Mouse (Mus musculus) MEL (cell line): ENCODE results near the gene Comtd1. TPM values are rescaled to one million over a fixed set of nuclear protein-coding genes. Genes with fewer than 3 reads are reported as not detected.

Experiments used
- DNase-seq: peaks from one replicate; pipeline ENCODE4 v3.0.0; 2011; ENCODE audit warnings: low read depth, low spot score
- H3K27ac ChIP-seq: 2 replicates; pipeline ENCODE4 v1.5.1; 2012; ENCODE audit warnings: low read depth, mild to moderate bottlenecking, control low read depth, low read length, moderate library complexity; ENCODE audit not compliant: control insufficient read depth
- H3K27me3 ChIP-seq, 2 experiments: fragments of 150-350 bp in 1 of 2; sonication (generic) in 1 of 2; 2 replicates each; pipeline ENCODE4 v1.6.1; 2012; ENCODE audit warnings: low read length in 2 of 2, mild to moderate bottlenecking in 2 of 2, improper control_type of control experiment in 1 of 2, moderate library complexity in 1 of 2; ENCODE audit not compliant: insufficient read depth in 2 of 2, control insufficient read depth in 1 of 2
- H3K36me3 ChIP-seq, 2 experiments: 2 replicates each; pipeline ENCODE4 v1.6.1; 2012 to 2014; ENCODE audit warnings: low read length in 2 of 2, improper control_type of control experiment in 1 of 2, inconsistent platforms in 1 of 2, mild to moderate bottlenecking in 1 of 2; ENCODE audit not compliant: insufficient read depth in 2 of 2, control insufficient read depth in 1 of 2
- H3K4me1 ChIP-seq, 2 experiments: fragments of 150-350 bp in 1 of 2; sonication (generic) in 1 of 2; 2 replicates each; pipeline ENCODE4 v1.6.1; 2012; ENCODE audit warnings: low read length in 2 of 2, improper control_type of control experiment in 1 of 2, mild to moderate bottlenecking in 1 of 2; ENCODE audit not compliant: insufficient read depth in 2 of 2, control insufficient read depth in 1 of 2
- H3K4me3 ChIP-seq, 2 experiments: fragments of 150-350 bp in 1 of 2; sonication (generic) in 1 of 2; 2 replicates each; pipeline ENCODE4 v1.5.1; 2012; ENCODE audit warnings: low read depth in 2 of 2, low read length in 2 of 2, mild to moderate bottlenecking in 2 of 2, moderate library complexity in 2 of 2, control low read depth in 1 of 2, improper control_type of control experiment in 1 of 2; ENCODE audit not compliant: control insufficient read depth in 1 of 2, insufficient read depth in 1 of 2
- H3K79me2 ChIP-seq: 2 replicates; pipeline ENCODE4 v1.6.1; 2012; ENCODE audit warnings: mild to moderate bottlenecking, low read length, moderate library complexity; ENCODE audit not compliant: control insufficient read depth, poor library complexity, insufficient read depth
- H3K9ac ChIP-seq: 2 replicates; pipeline ENCODE4 v1.6.1; 2012; ENCODE audit warnings: low read depth, mild to moderate bottlenecking, control low read depth, low read length, moderate library complexity; ENCODE audit not compliant: control insufficient read depth, poor library complexity, severe bottlenecking
- H3K9me3 ChIP-seq: fragments of 150-350 bp; sonication (generic); replicated peaks from 2 replicates; pipeline ENCODE4 v1.6.1; 2012; ENCODE audit warnings: mild to moderate bottlenecking, low read length, improper control_type of control experiment, moderate library complexity; ENCODE audit not compliant: insufficient read depth
- CTCF ChIP-seq, 3 experiments: IDR thresholded peaks in 2 of 3; conservative IDR thresholded peaks in 1 of 3; 2 replicates each; pipeline ENCODE4 v1.5.1; 2011 to 2012; ENCODE audit warnings: low read length in 3 of 3, low read depth in 2 of 3, mild to moderate bottlenecking in 2 of 3, improper control_type of control experiment in 1 of 3, inconsistent platforms in 1 of 3, mixed read lengths in 1 of 3, moderate library complexity in 1 of 3; ENCODE audit not compliant: control insufficient read depth in 1 of 3, insufficient read depth in 1 of 3, poor library complexity in 1 of 3, severe bottlenecking in 1 of 3
- GABPA ChIP-seq: IDR thresholded peaks from 2 replicates; pipeline ENCODE4 v1.6.1; 2012; ENCODE audit warnings: low read depth, mild to moderate bottlenecking, inconsistent platforms, low read length, improper control_type of control experiment, moderate library complexity
- HCFC1 ChIP-seq: IDR thresholded peaks from 2 replicates; pipeline ENCODE4 v1.6.1; 2012; ENCODE audit warnings: low read depth, mild to moderate bottlenecking, inconsistent platforms, low read length, improper control_type of control experiment, moderate library complexity
- KAT2A ChIP-seq: conservative IDR thresholded peaks from 2 replicates; pipeline ENCODE4 v1.6.1; 2012; ENCODE audit warnings: low read depth, low read length, improper control_type of control experiment, inconsistent platforms
- MAX ChIP-seq: IDR thresholded peaks from 2 replicates; pipeline ENCODE4 v1.6.1; 2011; ENCODE audit warnings: low read length, improper control_type of control experiment
- MEF2A ChIP-seq: IDR thresholded peaks from 2 replicates; pipeline ENCODE4 v1.6.1; 2014; ENCODE audit warnings: low read depth, mild to moderate bottlenecking, inconsistent platforms, low read length, improper control_type of control experiment; ENCODE audit not compliant: poor library complexity, insufficient replicate concordance, severe bottlenecking; ENCODE audit errors: extremely low read depth
- MXI1 ChIP-seq: IDR thresholded peaks from 2 replicates; pipeline ENCODE4 v1.6.1; 2011; ENCODE audit warnings: mild to moderate bottlenecking, low read depth, low read length, improper control_type of control experiment
- MYC ChIP-seq: IDR thresholded peaks from 2 replicates; pipeline ENCODE4 v1.6.1; 2011; ENCODE audit warnings: low read depth, mild to moderate bottlenecking, low read length, improper control_type of control experiment, moderate library complexity
- POLR2A ChIP-seq, 2 experiments: IDR thresholded peaks; 2 replicates each; pipeline ENCODE4 v1.6.1; 2011 to 2012; ENCODE audit warnings: low read length in 2 of 2, mild to moderate bottlenecking in 2 of 2, control low read depth in 1 of 2, improper control_type of control experiment in 1 of 2, low read depth in 1 of 2, moderate library complexity in 1 of 2; ENCODE audit not compliant: control insufficient read depth in 1 of 2, insufficient read depth in 1 of 2, poor library complexity in 1 of 2
- POLR2AphosphoS2 ChIP-seq: IDR thresholded peaks from 2 replicates; pipeline ENCODE4 v1.6.1; 2011; ENCODE audit warnings: low read length, improper control_type of control experiment
- POLR2AphosphoS5 ChIP-seq: IDR thresholded peaks from 2 replicates; pipeline ENCODE4 v1.6.1; 2012; ENCODE audit warnings: low read depth, borderline replicate concordance, mild to moderate bottlenecking, inconsistent platforms, low read length, moderate library complexity, mixed read lengths
- SIN3A ChIP-seq: IDR thresholded peaks from 2 replicates; pipeline ENCODE4 v1.6.1; 2012; ENCODE audit warnings: low read length, improper control_type of control experiment, inconsistent platforms
- polyA plus RNA-seq, 2 experiments: library from polyadenylated mRNA; stranded (reverse) in 1 of 2; unstranded in 1 of 2; fragments of >175 nt in 1 of 2; fragments of >200 nt in 1 of 2; gene quantifications; 2 replicates each; pipeline versions ENCODE4 v1.2.1 to v1.2.4; 2012; ENCODE audit warnings: low replicate concordance in 2 of 2, low read depth in 1 of 2; ENCODE audit not compliant: insufficient read length in 2 of 2, insufficient read depth in 1 of 2, missing spikeins in 1 of 2
- total RNA-seq: library from RNA; depleted of rRNA; stranded (reverse); fragments of 300-350 nt; gene quantifications from 2 replicates; pipeline ENCODE4 v1.2.3, GENCODE M21; 2012

Gene Comtd1
- total and polyA plus RNA-seq, 3 experiments = 35.7 to 36.4 TPM; not detected in 1

- Histone ChIP-seq H3K9ac (no peak overlapping the region), H3K4me3 (no peak overlapping the region), H3K27ac (no peak overlapping the region)
- no peak for TF ChIP-seq MXI1
- TF ChIP-seq CTCF (IDR thresholded peaks at IDR 0.05 in 2 of 3, conservative IDR thresholded peaks at IDR 0.05 in 1 of 3; ENCODE audit: control insufficient read depth in 1 of 3, insufficient read depth in 1 of 3, low read depth in 2 of 3, low read length in 3 of 3, poor library complexity in 1 of 3, severe bottlenecking in 1 of 3) = peak in 2 of 3 experiments; percentile 21 to 36; a peak in 3 of 6 replicates
- TF ChIP-seq, all 39 proteins: peak for 1
- peaks cover 2 to 35% of the 10 kb centered on the region in 2 experiments; a peak in 3 of 4 replicates for H3K36me3 ChIP-seq
- no peaks in the 10 kb centered on the region for H3K9me3 ChIP-seq
- DNase-seq = peak; percentile 20
- no peaks in the 10 kb centered on the region for H3K27me3 ChIP-seq
- peaks cover 8% of the 10 kb centered on the region for H3K79me2 ChIP-seq
- peaks cover 1 to 7% of the 10 kb centered on the region in 2 experiments; a peak in 3 of 4 replicates for H3K4me1 ChIP-seq
Measured at GRCm38 (mm10) chr14:21841819-21842592, 6.8 kb downstream of the Comtd1 start.

GRCm38 (mm10) chr14:21838336-21839017, 10.3 kb downstream of the Comtd1 start:
- no peak for DNase-seq
- H3K9me3 ChIP-seq = no peaks in the 10 kb centered on the region
- peaks cover 7% of the 10 kb centered on the region in 2 experiments; a peak in 3 of 4 replicates for H3K4me1 ChIP-seq
- H3K27me3 ChIP-seq = no peaks in the 10 kb centered on the region
- no peak overlapping the region for H3K9ac ChIP-seq
- no peak overlapping the region for H3K4me3 ChIP-seq
- no peak for TF ChIP-seq POLR2AphosphoS2
- no peak for TF ChIP-seq GABPA
- TF ChIP-seq CTCF (IDR thresholded peaks at IDR 0.05 in 2 of 3, conservative IDR thresholded peaks at IDR 0.05 in 1 of 3; ENCODE audit: control insufficient read depth in 1 of 3, insufficient read depth in 1 of 3, low read depth in 2 of 3, low read length in 3 of 3, poor library complexity in 1 of 3, severe bottlenecking in 1 of 3) = no peak
- peak in 1 of 2 experiments; percentile 12; a peak in 1 of 4 replicates for TF ChIP-seq POLR2A (IDR thresholded peaks at IDR 0.05; ENCODE audit: control insufficient read depth in 1 of 2, insufficient read depth in 1 of 2, low read depth in 1 of 2, low read length in 2 of 2, poor library complexity in 1 of 2)
- TF ChIP-seq SIN3A = no peak
- no peak overlapping the region for H3K27ac ChIP-seq
- peaks cover 19 to 60% of the 10 kb centered on the region in 2 experiments for H3K36me3 ChIP-seq
- peaks cover 31% of the 10 kb centered on the region for H3K79me2 ChIP-seq

GRCm38 (mm10) chr14:21831830-21832403, 16.9 kb downstream of the Comtd1 start:
- peaks cover 45% of the 10 kb centered on the region for H3K79me2 ChIP-seq
- peak; percentile 97 for TF ChIP-seq MXI1
- TF ChIP-seq KAT2A = 0 out of 2 replicates have a peak, but pooled peaks have one; percentile 3
- TF ChIP-seq SIN3A = peak; percentile 84
- TF ChIP-seq POLR2AphosphoS5 = no peak
- no peak for TF ChIP-seq MEF2A
- 0 out of 2 replicates have a peak, but pooled peaks have one; percentile 20 for TF ChIP-seq HCFC1
- peak; percentile 88 for TF ChIP-seq MYC
- TF ChIP-seq MAX = peak; percentile 85
- TF ChIP-seq, all 39 proteins: peak for 6
- no peaks in the 10 kb centered on the region for H3K27me3 ChIP-seq
- peak overlapping the region; percentile 92 for H3K9ac ChIP-seq
- peaks cover 10 to 19% of the 10 kb centered on the region in 2 experiments for H3K4me1 ChIP-seq
- H3K36me3 ChIP-seq = peaks cover 28 to 35% of the 10 kb centered on the region in 2 experiments
- peak; percentile 76 for DNase-seq
- H3K4me3 ChIP-seq = peak overlapping the region; percentile 95 to 99
- H3K9me3 ChIP-seq = no peaks in the 10 kb centered on the region
- peak overlapping the region; percentile 90 for H3K27ac ChIP-seq
